Mouse (Mus musculus): ENCODE data around the gene Gm16503.
"Not testable (repeated sequence)": the region's sequence is repeated elsewhere in the genome, so short reads cannot be mapped to it uniquely, and the experiment has no call there.

GRCm38 (mm10) chr4:147539918-147540317 is at the start of gene Gm16503:
- not testable (repeated sequence) for TF ChIP-seq TAL1, GATA1 (IDR thresholded peaks at IDR 0.05; ENCODE audit: low read length)

Measured in erythroblast, embryonic 14.5 days (primary cell).